Mouse (Mus musculus) cerebellum, postnatal 36 days (tissue): ENCODE data around the gene Suz12.
"Not testable (repeated sequence)": the region's sequence is repeated elsewhere in the genome, so short reads cannot be mapped to it uniquely, and the experiment has no call there.

ENCODE experiments used
- DNase-seq, 2 experiments: peaks; one replicate each; pipeline ENCODE4 v3.0.0; 2021 to 2022; ENCODE audit warnings: mixed read lengths in 2 of 2

Suz12 gene

DNA sequence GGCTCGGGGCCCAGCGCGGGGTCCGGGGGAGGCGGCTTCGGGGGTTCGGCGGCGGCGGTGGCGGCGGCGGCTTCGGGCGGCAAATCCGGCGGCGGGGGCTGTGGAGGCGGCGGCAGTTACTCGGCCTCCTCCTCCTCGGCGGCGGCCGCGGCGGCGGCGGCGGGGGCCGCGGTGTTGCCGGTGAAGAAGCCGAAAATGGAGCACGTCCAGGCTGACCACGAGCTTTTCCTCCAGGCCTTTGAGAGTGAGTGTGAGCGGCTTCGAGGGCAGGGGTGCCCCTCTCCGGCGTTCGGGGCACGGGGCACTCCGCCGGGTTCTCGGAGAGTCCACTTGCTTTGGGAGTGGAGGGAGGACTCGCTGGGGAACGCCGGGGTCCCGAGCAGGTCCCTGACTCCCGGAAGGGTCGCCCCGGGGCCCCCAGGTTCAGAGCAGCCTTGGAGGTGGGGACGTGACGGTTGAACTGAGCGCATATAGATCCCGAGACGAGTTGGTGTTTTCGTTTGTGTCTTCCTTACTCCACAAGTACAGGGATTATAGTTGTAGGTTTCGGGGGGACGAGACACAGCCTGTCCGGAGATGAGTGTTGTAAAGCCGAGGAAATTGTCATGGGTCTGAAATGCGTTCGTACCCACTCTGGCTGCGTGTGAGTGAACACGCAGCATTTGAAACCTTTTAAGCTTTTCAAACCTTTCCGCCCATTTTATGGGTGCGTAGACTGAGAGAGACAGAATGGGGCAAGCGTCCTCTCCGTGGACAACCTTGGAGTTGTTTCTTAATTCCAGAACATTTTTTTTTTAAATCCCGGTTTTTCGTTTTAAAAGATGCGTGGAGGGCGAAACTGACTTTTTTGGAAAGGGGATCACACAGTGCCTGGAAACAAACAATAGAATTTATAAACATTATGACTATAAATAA is 707 bp downstream of the Suz12 start:
- DNase-seq, result no peak

DNA sequence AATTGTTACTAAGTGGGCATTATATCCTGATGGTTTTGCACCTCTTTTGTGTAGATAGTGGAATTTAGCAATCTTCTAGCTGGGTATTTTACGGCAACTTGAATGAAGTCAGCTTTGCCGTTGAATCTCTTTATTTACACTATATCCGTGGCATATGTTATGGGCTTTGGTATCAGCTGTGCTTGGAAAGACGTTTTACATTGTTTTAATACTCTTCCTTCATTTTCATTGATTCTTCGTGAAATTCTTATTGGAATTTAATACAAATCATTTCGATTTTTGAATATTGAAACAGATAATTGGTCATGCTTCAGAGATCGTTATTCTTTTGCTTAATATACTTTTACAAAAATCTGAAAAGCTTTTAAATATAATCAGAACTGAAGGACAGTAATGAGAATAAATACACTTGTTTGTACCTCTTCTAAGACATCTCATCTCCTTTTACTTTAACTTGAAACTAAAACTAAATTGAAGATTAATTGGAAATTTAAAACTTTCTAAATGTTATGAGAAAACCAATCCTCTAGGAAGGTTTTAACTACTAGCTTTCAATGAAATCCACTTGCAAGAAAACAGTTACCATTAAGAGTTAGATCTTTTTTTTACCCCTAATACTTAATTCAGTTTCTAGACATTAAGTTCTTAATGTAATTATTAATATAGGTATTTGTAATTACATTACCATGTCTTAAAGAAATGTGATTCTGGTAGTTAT is 1.5 kb downstream of the Suz12 start:
- no peak for DNase-seq

DNA sequence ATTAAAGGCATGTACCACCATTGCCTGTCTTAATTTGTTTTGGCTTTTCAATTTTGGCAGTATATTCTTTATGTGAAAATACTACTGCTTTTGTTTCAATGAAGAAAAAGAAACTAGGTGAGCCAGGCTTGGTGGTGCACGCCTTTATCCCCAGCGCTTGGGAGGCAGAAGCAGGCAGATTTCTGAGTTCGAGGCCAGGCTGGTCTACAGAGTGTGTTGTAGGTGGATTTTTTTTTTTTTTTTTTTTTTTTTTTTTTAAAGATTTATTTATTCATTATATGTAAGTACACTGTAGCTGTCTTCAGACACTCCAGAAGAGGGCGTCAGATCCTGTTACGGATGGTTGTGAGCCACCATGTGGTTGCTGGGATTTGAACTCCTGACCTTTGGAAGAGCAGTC is 23.6 kb downstream of the Suz12 start:
- not testable (repeated sequence) for DNase-seq

DNA sequence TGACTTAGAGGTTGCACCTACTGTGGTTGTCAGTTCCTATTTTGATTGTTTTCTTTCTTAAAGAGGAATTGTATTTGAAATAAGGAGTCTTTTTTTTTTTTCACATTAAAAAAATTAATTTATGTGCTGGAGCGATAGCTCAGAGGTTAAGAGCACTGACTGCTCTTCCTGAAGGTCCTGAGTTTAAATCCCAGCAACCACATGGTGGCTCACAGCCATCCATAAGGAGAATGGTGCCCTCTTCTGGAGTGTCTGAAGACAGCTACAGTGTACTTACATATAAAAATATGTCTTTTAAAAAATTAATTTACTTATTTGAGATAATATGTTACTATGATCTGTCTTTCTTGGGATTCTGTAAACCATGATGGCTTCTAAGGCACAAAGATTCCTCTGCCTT is 26.9 kb downstream of the Suz12 start:
- DNase-seq, result no peak

DNA sequence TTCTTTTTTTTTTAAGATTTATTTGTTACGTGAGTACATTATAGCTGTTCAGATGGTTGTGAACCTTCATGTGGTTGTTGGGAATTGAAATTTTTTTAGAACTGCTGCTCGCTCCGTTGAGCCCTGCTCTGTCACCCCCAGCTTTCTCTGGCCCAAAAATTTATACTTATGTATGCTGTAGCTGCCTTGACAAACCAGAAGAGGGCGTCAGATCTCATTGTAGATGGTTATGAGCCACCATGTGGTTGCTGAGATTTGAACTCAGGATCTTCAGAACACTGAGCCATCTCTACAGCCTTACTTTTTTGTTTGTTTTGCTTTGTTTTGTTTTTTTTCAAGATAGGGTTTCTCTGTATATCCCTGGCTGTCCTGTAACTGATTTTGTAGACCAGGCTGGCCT is 28.4 kb downstream of the Suz12 start:
- DNase-seq, result no peak

DNA sequence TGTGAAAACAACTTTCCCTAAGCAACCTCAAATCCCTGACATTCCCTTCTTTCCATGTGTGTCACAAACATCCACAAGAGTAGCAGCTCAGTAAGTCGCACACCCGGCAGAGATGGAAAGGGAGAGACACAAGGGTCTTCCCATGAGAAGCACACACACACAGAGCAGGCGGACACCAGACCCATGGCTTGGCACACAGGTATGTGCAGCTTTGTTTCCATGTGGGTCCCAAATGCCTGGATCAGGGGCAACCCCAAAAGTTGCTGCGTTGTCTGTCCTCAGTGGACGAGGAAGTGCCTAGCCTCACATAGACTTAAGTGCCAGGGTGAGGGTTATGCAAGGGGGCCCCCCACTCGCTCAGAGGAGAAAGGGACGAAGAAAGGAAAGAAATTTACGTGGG is 44.6 kb downstream of the Suz12 start:
- no peak for DNase-seq

DNA sequence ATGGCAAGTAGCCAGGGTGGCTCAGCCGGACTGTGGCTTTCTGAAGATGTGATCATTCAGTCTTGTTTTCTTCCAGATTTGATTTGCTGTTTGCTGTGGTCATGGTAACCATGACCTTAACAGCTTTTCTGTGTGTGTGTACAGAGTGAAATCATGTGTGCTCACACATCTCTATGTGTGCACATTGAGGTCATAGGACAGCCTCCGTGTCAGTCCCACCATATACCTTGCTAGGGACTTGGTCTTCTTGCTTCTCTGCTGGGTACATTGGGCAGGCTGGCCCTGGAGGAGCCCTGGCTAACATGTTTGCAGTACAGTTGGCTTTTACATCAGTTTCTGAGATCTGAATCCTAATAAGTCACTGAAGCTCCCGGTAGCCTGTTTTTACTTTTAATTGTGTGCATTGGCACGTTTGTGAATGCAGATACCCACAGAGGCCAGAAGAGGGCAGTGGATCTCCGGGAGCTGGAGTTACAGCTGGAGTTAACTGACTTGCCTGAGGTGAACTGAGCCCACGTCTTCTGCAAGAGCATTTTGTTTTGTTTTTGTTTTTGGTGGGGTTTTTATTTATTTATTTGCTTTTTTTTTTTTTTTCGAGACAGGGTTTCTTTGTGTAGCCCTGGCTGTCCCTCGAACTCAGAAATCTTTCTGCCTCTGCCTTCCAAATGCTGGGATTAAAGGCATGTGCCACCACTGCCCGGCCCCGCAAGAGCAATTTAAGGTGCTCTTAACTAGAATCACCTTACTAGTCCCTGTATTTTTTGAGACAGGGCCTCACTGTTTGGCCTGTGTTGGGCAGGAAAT is 49.9 kb downstream of the Suz12 start:
- DNase-seq, result peak in 1 of 2 experiments; percentile 27

DNA sequence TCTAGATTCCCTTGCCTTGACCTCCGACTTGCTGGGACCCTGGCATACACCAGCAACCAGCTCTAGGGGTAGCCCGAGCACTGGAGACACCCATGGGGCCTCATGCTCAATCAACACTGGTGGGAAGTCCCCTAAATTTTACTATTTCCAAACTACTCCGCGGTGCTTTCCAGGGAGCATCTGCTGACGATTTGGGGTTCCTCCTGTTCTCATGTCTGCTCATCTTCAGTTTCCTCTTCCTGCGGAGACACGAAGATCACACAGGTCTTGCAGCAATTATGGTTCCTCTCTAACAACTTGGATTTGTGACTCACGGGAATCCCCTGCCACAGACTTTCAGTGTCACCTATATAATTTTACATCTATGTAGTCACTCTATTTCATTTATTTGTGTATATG is 50.5 kb downstream of the Suz12 start:
- DNase-seq, result no peak

DNA sequence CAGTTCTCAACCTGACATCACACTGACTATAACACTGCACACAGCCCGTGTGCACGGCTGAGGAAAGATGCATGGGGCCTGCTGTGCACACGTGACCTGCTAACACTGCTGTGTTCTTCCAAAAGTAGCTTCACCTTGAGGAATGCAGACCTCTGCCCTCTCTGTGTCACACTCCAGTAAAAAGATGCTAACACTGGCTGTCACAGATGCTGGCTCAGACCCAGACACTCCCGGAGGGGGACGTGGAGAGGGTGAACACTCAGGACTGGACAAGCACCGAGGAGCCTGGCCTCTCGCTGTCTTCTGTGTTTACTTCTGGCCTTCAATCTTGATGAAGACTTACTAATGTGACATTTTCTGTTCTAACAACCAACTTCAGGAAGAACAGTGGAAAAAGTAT is 54.0 kb downstream of the Suz12 start:
- no peak for DNase-seq

DNA sequence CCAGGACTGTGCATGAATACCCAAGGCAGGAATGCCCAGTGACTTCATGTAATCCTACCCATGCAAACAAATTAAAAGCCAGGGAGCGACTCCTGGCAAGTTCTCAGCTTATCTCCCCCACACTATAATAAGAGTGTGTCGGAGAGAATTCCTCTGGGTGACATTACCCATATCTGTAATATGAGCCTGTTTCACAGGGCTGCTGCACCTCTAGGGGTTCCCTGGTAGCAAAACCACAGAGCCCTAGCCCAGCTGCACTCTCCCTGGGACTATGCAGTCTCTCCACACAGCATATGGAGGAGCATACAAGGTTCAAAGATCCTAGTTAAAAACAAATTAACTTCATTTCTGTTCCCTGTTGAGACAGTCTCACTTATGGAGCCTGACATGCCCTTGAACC is 57.2 kb downstream of the Suz12 start:
- no peak for DNase-seq

DNA sequence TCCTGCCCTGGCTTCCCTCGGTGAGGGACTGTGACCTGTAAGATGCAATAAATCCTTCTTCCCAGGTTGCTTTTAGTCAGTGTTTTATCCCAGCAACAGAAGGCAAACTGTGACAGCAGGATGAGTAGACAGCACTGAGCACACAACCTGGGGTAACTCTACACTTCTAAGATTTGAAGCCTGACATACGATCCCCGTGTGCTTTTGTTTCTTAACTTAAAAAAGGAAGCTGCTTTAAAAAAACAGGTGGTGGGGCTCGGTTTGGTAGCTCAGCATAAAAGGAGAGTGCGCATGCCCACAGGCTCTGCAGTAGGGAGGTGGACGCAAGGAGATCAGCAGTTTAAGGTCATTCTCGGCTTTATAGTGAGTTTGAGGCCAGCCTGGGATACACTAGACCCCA is 59.5 kb downstream of the Suz12 start:
- no peak for DNase-seq

DNA sequence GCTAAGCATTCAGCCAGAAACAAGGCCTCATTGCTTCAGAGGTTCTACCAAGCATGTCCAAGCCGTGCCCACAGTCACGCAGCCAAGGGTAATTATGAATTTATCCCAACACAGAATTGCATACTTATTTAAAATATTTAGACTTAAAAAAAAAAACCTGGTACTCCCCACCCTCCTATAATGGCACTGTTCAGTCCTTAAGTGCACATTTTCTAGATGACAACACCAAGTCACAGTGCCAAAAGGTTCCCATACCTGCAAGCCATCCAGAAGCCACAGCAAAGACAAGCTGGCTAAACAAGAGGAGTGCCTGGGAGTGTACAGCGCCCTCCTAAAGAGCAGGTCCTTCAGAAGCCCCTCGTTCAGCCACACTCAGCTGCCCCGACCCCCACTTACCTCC is 60.3 kb downstream of the Suz12 start:
- DNase-seq, result no peak

DNA sequence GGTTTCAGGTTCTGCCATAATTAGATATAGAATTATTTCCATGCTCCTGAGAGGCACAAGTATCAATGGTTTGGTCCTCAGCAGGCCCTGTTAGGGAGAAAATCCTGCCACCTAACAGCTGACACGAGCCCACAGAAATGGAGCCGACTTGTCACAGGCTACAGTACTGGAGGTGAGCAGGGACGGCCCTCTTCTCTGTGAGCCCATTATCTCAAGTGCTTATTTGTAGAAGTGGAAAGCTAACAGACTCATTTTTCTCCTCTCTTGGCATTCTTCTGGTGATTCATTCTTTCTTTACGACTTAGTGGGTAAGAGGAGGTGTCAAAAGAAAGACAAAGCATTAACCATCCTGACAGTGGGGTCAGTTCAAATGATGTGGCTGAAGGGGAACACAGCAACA is 61.8 kb downstream of the Suz12 start:
- no peak for DNase-seq

DNA sequence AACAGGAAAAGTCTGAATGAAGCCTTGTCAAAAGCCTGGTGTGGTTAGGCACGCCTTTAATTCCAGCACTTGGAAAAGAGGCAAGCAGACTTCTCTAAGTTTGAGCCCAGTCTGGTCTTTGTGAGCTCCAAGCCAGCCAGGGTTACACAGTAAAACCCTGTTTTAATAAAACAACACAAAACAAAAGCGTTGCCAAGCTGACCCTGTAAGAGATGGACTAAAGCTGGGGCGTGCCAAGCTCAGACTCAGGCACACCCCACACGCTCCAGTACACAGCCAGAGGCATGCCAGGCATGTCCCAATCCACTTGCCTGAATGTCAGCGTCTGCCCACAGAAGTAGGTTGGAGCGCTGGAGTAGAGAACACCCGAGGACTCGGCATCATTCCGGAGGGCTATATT is 63.2 kb downstream of the Suz12 start:
- no peak for DNase-seq

DNA sequence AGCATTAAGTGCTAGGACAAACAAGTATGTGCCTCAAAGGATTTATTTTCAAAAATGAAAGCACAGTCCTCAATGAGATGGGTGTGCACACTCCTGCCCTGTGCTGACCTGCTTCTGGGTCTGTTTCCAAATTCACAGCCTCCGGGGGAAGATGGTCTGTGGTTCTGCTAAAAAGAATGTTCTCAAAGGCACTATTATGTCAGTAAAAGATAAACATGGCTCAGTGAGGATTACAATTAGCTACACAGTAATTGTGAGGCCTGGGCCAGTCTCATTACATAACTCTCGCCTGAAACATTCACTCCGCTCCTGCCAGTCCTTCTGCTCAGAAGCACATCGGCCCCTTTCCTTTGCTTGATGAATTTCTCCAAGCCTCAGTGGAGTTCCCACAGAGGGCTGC is 69.3 kb downstream of the Suz12 start:
- no peak for DNase-seq

DNA sequence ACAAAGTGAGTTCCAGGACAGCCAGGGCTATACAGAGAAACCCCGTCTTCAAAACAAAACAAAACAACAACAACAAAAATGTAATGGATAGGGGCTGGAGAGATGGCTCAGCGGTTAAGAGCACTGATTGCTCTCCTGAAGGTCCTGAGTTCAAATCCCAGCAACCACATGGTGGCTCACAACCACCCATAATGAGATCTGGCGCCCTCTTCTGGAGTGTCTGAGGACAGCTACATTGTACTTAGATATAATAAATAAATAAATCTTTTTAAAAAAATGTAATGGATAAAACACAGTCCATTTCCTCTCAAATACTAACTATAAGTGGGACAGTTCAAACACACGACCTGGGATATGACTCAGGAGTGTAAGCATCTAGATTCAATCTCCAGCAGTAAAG is 73.5 kb downstream of the Suz12 start:
- DNase-seq, result not testable (repeated sequence)

DNA sequence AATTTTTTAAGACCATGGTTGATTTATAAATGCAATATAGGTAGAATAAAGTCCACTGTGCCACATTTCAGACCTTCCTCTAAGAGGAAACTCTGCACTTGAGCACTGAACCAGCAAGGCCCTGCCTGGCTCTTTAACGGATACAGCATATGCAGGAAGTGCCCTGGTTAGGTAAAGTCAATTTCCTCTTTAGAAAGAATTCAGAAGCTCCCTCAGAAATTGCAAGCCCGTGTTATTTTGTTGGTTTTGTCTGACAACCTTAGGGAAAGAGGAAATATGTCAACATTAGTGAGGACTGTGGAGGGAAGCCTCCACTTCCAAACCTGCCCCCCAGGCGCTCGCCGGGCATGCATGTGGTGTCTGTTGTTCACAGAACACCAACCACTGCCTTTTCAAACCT is 74.7 kb downstream of the Suz12 start:
- no peak for DNase-seq

DNA sequence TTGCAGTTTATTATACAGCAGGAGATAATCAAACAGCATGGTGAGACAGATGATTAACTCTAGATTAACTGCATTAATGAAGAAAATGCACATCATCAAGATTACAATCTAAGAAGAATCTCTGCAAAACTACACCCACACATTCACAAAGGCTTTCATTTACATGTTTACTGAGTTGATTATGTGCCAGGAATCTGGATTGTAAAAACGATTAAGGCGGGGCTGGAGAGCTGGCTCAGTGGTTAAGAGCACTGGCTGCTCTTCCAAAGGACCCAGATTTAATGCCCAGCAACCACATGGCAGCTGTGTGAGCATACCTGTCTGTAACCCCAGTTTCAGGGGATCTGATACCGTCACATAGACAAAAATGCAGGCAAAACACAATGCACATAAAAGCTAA is 76.9 kb downstream of the Suz12 start:
- DNase-seq, result no peak

DNA sequence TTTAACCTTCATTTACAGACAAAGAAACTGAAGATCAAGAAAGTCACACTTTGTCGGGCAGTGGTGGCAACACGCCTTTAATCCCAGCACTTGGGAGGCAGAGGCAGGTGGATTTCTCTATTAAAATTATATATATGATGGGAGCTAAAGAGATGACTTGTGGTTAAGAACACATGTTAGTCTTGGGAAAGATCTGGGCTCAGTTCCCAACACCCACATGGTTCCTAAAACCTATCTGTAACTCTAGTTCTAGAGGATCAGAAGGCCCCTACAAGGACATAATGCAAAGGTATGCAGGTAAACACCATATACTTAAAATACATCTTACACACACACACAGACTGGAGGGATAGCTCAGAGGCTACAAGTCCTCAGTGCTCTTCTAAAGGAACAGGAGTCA is 78.1 kb downstream of the Suz12 start:
- DNase-seq, result no peak

DNA sequence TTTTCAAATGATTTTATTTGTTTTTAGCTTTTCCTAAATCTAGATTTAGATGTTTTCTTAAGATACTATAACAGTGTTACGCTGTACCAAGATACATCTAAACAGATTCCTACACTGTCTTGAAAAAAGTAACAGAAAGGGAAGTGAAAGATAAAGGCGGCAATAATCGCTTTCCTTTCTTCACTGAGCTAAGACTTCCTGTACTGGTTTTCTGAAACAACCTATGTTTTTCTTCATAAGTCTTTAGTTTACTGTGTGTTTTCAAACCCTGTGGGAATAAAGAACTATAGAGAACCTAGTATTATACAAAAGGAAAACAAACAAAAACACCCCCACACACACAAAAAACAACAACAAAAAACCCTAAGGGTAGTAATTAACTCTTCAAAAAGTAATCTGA is 79.5 kb downstream of the Suz12 start:
- no peak for DNase-seq

DNA sequence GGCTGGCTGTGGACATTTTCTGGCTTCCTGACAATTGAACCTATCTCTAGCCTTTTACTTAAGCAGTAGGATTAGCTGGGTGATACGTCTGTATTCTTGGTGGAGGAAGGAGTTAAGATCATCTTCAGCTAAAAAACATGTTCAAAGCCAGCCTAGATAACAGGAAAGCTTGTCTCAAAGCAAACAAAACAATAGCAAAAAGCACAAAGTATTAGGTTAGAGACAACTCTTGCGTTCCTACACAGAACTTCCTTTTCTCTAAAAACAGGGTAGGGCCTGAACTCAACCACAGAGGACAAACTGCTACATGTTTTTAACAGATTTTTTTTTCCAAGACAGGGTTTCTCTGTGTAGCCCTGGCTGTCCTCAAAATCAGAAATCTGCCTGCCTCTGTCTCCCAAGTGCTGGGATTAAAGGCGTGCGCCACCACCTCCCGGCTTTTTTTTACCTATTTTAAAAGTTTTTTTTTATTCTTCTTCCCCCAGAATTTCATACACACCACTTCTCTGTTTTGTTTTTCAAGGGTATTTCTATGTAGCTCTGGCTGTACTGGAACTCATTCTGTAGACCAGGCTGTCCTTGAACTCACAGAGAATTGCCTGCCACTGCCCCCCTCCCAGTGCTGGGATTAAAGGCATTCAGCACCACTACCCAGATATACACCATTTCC is 82.8 kb downstream of the Suz12 start:
- no peak for DNase-seq

DNA sequence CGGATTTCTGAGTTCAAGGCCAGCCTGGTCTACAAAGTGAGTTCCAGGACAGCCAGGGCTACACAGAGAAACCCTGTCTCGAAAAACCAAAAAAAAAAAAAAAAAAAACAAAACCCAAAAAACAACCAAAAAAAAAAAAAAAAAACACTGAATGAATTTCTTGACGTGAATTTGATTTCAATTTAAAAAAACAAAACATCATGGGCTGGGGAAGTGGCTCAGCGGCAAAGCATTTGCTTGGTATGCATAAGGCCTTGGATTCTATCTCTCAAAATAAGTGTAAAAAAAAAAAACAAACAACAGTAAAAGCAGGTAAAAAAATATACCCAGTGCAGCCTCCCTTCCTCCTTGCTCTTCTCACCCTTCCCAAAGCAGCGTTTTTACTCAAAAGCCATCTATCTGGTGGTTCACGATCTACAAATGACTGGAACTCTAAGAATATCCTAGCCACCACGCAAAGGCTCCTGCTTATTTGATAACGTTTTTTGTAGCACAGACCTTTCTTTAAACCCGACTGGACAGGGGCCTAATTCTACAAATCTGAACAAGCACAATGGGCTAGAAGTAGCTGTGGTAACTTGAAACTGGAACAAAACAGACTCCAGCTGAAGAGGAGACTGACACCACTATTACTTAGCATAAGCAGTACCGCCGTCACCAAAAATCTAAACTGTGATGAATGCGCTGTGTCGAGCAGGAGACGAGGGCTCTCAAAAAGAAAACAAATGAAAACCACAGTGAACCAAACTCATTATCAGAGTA is 85.1 kb downstream of the Suz12 start:
- DNase-seq, result no peak
